Mouse (Mus musculus) liver, embryonic 14.5 days (tissue): Measurements from ENCODE around the gene Mrps30. TPM values are rescaled to one million over a fixed set of nuclear protein-coding genes. Genes with fewer than 3 reads are reported as not detected.
"Not testable (repeated sequence)": the region's sequence is repeated elsewhere in the genome, so short reads cannot be mapped to it uniquely, and the experiment has no call there.

Experiments used
- ATAC-seq: fragments of 200-750 bp; cut with Nextera tagmentation; 2 replicates; pipeline ENCODE4 v1.8.0; 2017; ENCODE audit warnings: moderate number of reproducible peaks, mild to moderate bottlenecking, moderate library complexity; ENCODE audit not compliant: insufficient read depth
- DNase-seq, 3 experiments: peaks; one replicate each; pipeline ENCODE4 v3.0.0-alpha.2; 2012 to 2013; ENCODE audit warnings: low read depth in 3 of 3, low spot score in 3 of 3
- H3K27ac ChIP-seq: fragments of 300-500 bp; sonication (generic); 2 replicates; pipeline ENCODE4 v1.5.1; 2014; ENCODE audit warnings: moderate library complexity, mild to moderate bottlenecking, control low read depth, inconsistent platforms
- H3K27me3 ChIP-seq: fragments of 300-500 bp; sonication (generic); 2 replicates; pipeline ENCODE4 v1.6.1; 2014; ENCODE audit warnings: mild to moderate bottlenecking, low read length, moderate library complexity; ENCODE audit not compliant: control insufficient read depth, insufficient read depth
- H3K36me3 ChIP-seq: fragments of 300-500 bp; sonication (generic); replicated peaks from 2 replicates; pipeline ENCODE4 v1.6.1; 2014; ENCODE audit warnings: low read depth; ENCODE audit not compliant: control insufficient read depth, insufficient read depth
- H3K4me1 ChIP-seq, 2 experiments: fragments of 200-500 bp in 1 of 2; fragments of 300-500 bp in 1 of 2; sonication (generic) in 1 of 2; replicated peaks; 2 replicates each; pipeline ENCODE4 v1.6.1; 2012 to 2014; ENCODE audit warnings: antibody characterized with exemption in 1 of 2, inconsistent platforms in 1 of 2, low read length in 1 of 2; ENCODE audit not compliant: control insufficient read depth in 2 of 2, insufficient read depth in 2 of 2
- H3K4me2 ChIP-seq: fragments of 300-500 bp; sonication (generic); 2 replicates; pipeline ENCODE4 v1.6.1; 2014; ENCODE audit warnings: low read depth, mild to moderate bottlenecking, control low read depth, moderate library complexity
- H3K4me3 ChIP-seq, 2 experiments: fragments of 200-500 bp in 1 of 2; fragments of 300-500 bp in 1 of 2; sonication (generic) in 1 of 2; 2 replicates each; pipeline ENCODE4 v1.5.1; 2012 to 2014; ENCODE audit warnings: low read depth in 2 of 2, low read length in 2 of 2, mild to moderate bottlenecking in 2 of 2, control low read depth in 1 of 2, inconsistent platforms in 1 of 2, moderate library complexity in 1 of 2; ENCODE audit not compliant: insufficient read depth in 1 of 2
- H3K9ac ChIP-seq: fragments of 300-500 bp; sonication (generic); replicated peaks from 2 replicates; pipeline ENCODE4 v1.6.1; 2014; ENCODE audit warnings: mild to moderate bottlenecking, control low read depth, moderate library complexity
- H3K9me3 ChIP-seq: fragments of 300-500 bp; sonication (generic); 2 replicates; pipeline ENCODE4 v1.6.1; 2016; ENCODE audit warnings: low read length, mixed read lengths; ENCODE audit not compliant: control insufficient read depth
- CTCF ChIP-seq: IDR thresholded peaks from 2 replicates; pipeline ENCODE4 v1.5.1; 2016; ENCODE audit warnings: antibody characterized with exemption, low read depth, control low read depth
- EP300 ChIP-seq: IDR thresholded peaks from 2 replicates; pipeline ENCODE4 v1.6.1; 2016; ENCODE audit warnings: antibody characterized with exemption, low read depth
- WGBS: fragments of 180-500 bp; shearing (Covaris S2); extraction: QIAGEN DNeasy Blood & Tissue Kit; methylation state at CpG from one replicate; pipeline ENCODE4 v1.1.7; 2014; ENCODE audit not compliant: insufficient replicate concordance; 5-methylcytosine and 5-hydroxymethylcytosine counted together
- polyA plus RNA-seq, 2 experiments: library from polyadenylated mRNA; depleted of rRNA in 1 of 2; stranded (reverse) in 1 of 2; unstranded in 1 of 2; fragments of >200 nt; fragmentation: Nextera tagmentation in 1 of 2; extraction: Ambion mirVana in 1 of 2; gene quantifications; 2 replicates each; pipeline versions ENCODE4 v1.2.1 to v1.2.3; 2012 to 2014

Mrps30 gene
- polyA plus RNA-seq, 2 experiments = 9.5 to 17.5 TPM

GRCm38 (mm10) chr13:118403544-118403943 is 16.5 kb upstream of the Mrps30 start:
- Histone ChIP-seq H3K9me3 (no peaks in the 10 kb centered on the region), H3K9ac (no peak overlapping the region), H3K4me1 (no peaks in the 10 kb centered on the region), H3K4me3 (no peak overlapping the region), H3K27me3 (no peaks in the 10 kb centered on the region), H3K36me3 (no peaks in the 10 kb centered on the region), H3K4me2 (no peak overlapping the region), H3K27ac (no peak overlapping the region)
- peak; percentile 16 to 41 (median 27) for DNase-seq
- ATAC-seq = no peak
- TF ChIP-seq CTCF = peak; percentile 35; the same call in 1 of the 2 replicates
- no peak for TF ChIP-seq EP300

GRCm38 (mm10) chr13:118400340-118400739 is 13.3 kb upstream of the Mrps30 start:
- TF ChIP-seq EP300 (no peak), CTCF (no peak)
- ATAC-seq (no peak), DNase-seq (no peak)
- H3K27me3 ChIP-seq = no peaks in the 10 kb centered on the region
- H3K9me3 ChIP-seq = no peaks in the 10 kb centered on the region
- no peak overlapping the region for H3K9ac ChIP-seq
- H3K4me2 ChIP-seq = no peak overlapping the region
- H3K4me3 ChIP-seq = no peak overlapping the region
- 50% methylated on average over 6 of the region's 6 CpGs for WGBS
- no peak overlapping the region for H3K27ac ChIP-seq
- H3K36me3 ChIP-seq = no peaks in the 10 kb centered on the region
- H3K4me1 ChIP-seq = no peaks in the 10 kb centered on the region

- ATAC-seq = no peak
- H3K27me3 ChIP-seq = no peaks in the 10 kb centered on the region
- H3K4me2 ChIP-seq = no peak overlapping the region
- DNase-seq = no peak
- no peaks in the 10 kb centered on the region for H3K9me3 ChIP-seq
- H3K9ac ChIP-seq = no peak overlapping the region
- H3K4me3 ChIP-seq = no peak overlapping the region
- H3K27ac ChIP-seq = no peak overlapping the region
- H3K4me1 ChIP-seq = no peaks in the 10 kb centered on the region
- H3K36me3 ChIP-seq = no peaks in the 10 kb centered on the region
- no peak for TF ChIP-seq EP300
- TF ChIP-seq CTCF = no peak
- WGBS = 63% methylated on average over 3 of the region's 3 CpGs
These were observed 8.8 kb upstream of the Mrps30 start for GRCm38 (mm10) chr13:118395803-118396202.

GRCm38 (mm10) chr13:118387448-118387801 is 373 bp upstream of the Mrps30 start:
- not testable (repeated sequence) for H3K27ac ChIP-seq, H3K9me3 ChIP-seq, H3K4me1 ChIP-seq, DNase-seq, H3K27me3 ChIP-seq
- WGBS = 5% methylated on average over 10 of the region's 10 CpGs
- Histone ChIP-seq H3K4me3 (peak overlapping the region; percentile 84 to 89), H3K36me3 (peaks cover 20% of the 10 kb centered on the region), H3K9ac (peak overlapping the region; percentile 31; the same call in 1 of the 2 replicates), H3K4me2 (peak overlapping the region; percentile 52)
- peak; percentile 51 for ATAC-seq
- 0 out of 2 replicates have a peak, but pooled peaks have one; percentile 19 for TF ChIP-seq CTCF

- no peak overlapping the region for H3K9ac ChIP-seq
- H3K9me3 ChIP-seq = no peaks in the 10 kb centered on the region
- no peaks in the 10 kb centered on the region for H3K27me3 ChIP-seq
- H3K4me2 ChIP-seq = no peak overlapping the region
- peaks cover 30% of the 10 kb centered on the region for H3K36me3 ChIP-seq
- no peak overlapping the region for H3K27ac ChIP-seq
- H3K4me3 ChIP-seq = no peak overlapping the region
- no peaks in the 10 kb centered on the region for H3K4me1 ChIP-seq
- TF ChIP-seq EP300 (no peak), CTCF (no peak)
- no peak for ATAC-seq
- WGBS = 85% methylated on average over 10 of the region's 10 CpGs
- no peak for DNase-seq
These were observed 6.7 kb downstream of the Mrps30 start for GRCm38 (mm10) chr13:118380381-118380780.

- no peak overlapping the region for H3K4me2 ChIP-seq
- ATAC-seq (peak; percentile 35; the same call in 1 of the 2 replicates), DNase-seq (peak in 2 of 3 experiments; percentile 11 to 17)
- no peaks in the 10 kb centered on the region for H3K9me3 ChIP-seq
- TF ChIP-seq CTCF (peak; percentile 84), EP300 (no peak)
- H3K36me3 ChIP-seq = peaks cover 24% of the 10 kb centered on the region
- no peaks in the 10 kb centered on the region for H3K4me1 ChIP-seq
- no peak overlapping the region for H3K9ac ChIP-seq
- H3K27me3 ChIP-seq = no peaks in the 10 kb centered on the region
- H3K4me3 ChIP-seq = no peak overlapping the region
- no peak overlapping the region for H3K27ac ChIP-seq
- 35% methylated on average over 1 of the region's 1 CpGs for WGBS
These were observed 7.9 kb downstream of the Mrps30 start for GRCm38 (mm10) chr13:118379155-118379554.
